27 mouse cellular contexts compared by ENCODE assay signal in the genomic region with DNA sequence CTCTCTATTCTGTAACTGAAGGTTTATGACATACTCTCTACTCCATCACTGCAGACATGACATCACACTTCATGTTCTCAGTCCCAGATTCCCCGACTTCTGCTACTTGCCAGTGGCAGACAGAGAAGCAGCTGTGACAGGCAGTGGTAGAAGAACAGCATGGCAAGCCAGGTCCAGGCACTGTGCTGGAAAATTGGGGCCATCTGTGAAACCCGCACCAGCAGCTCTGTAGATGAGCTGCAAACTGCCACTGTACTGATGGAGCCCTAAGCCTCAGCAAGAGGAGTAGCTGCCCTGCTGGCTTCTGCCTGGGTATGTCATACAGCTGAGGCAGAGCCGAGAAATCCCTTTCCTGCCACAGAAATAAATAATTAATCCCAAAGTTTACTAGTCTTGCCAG.
"Had no signal": no experiment of that assay in that cellular context is flagged by ENCODE, and none has a peak within 500 bp of the region (broad histone marks: within the 10 kb centered on the region; RNA-seq: fewer than 3 reads in every experiment).

No protein-coding gene starts in this region.

- H3K27ac ChIP-seq: embryonic facial prominence, embryonic 10.5 days; embryonic facial prominence, embryonic 12.5 days; embryonic facial prominence, embryonic 13.5 days; embryonic facial prominence, embryonic 15.5 days; forebrain, embryonic 10.5 days; forebrain, embryonic 12.5 days; forebrain, embryonic 13.5 days; forebrain, embryonic 15.5 days; gastrocnemius, adult 2 months; heart, adult 2 months had no signal

- H3K9ac ChIP-seq: embryonic facial prominence, embryonic 12.5 days; embryonic facial prominence, embryonic 13.5 days; embryonic facial prominence, embryonic 15.5 days; forebrain, embryonic 12.5 days; forebrain, embryonic 13.5 days; forebrain, embryonic 15.5 days; forebrain, postnatal 0 days had no signal

- H3K9me3 ChIP-seq: embryonic facial prominence, embryonic 10.5 days; embryonic facial prominence, embryonic 12.5 days; embryonic facial prominence, embryonic 13.5 days; embryonic facial prominence, embryonic 15.5 days; forebrain, embryonic 10.5 days; forebrain, embryonic 12.5 days; forebrain, embryonic 13.5 days; forebrain, embryonic 15.5 days had no signal

- DNase-seq: cerebellum, adult 8-10 months; cerebellum, adult 9-10 months; cerebellum, adult 9-11 months; cerebellum, postnatal 14 days; cerebellum, postnatal 25 days; cerebellum, postnatal 36 days; embryo, embryonic 11 days; forebrain, postnatal 0 days; gastrocnemius, adult 2 months; gastrocnemius, postnatal 10 days; gastrocnemius, postnatal 14 days; gastrocnemius, postnatal 25 days; gastrocnemius, postnatal 36 days; heart, adult 11 months; heart, adult 18-20 months; heart, adult 2 months had no signal

- ATAC-seq: forebrain, embryonic 13.5 days; forebrain, embryonic 14.5 days; forebrain, embryonic 15.5 days; forebrain, embryonic 16.5 days; forebrain, postnatal 0 days had no signal

- H3K4me1 ChIP-seq: embryonic facial prominence, embryonic 10.5 days; embryonic facial prominence, embryonic 12.5 days; embryonic facial prominence, embryonic 13.5 days; embryonic facial prominence, embryonic 15.5 days; forebrain, embryonic 12.5 days had no signal

- H3K36me3 ChIP-seq: embryonic facial prominence, embryonic 10.5 days; embryonic facial prominence, embryonic 12.5 days; embryonic facial prominence, embryonic 13.5 days; embryonic facial prominence, embryonic 15.5 days; forebrain, embryonic 10.5 days; forebrain, embryonic 12.5 days; forebrain, embryonic 15.5 days had no signal

- H3K4me2 ChIP-seq: embryonic facial prominence, embryonic 12.5 days; embryonic facial prominence, embryonic 13.5 days; embryonic facial prominence, embryonic 15.5 days; forebrain, embryonic 12.5 days; forebrain, embryonic 13.5 days; forebrain, embryonic 15.5 days had no signal

- H3K27me3 ChIP-seq: embryonic facial prominence, embryonic 12.5 days; embryonic facial prominence, embryonic 13.5 days; embryonic facial prominence, embryonic 15.5 days had no signal

- H3K4me3 ChIP-seq: embryonic facial prominence, embryonic 10.5 days; embryonic facial prominence, embryonic 12.5 days; embryonic facial prominence, embryonic 13.5 days; embryonic facial prominence, embryonic 15.5 days; erythroblast, embryonic 14.5 days; forebrain, embryonic 10.5 days; forebrain, embryonic 12.5 days; forebrain, embryonic 13.5 days; forebrain, embryonic 15.5 days; gastrocnemius, adult 2 months; heart, adult 2 months had no signal
